Mouse (Mus musculus): Measurements from ENCODE around the gene Babam2.

The Babam2 gene

GRCm38 (mm10) chr5:32058481-32059253 is 361.2 kb downstream of the Babam2 start:
- DNase-seq, result no peak

- DNase-seq, result no peak
Measured at GRCm38 (mm10) chr5:32059254-32059796, 361.8 kb downstream of the Babam2 start.

GRCm38 (mm10) chr5:32060485-32060884 is 363.0 kb downstream of the Babam2 start:
- DNase-seq, result no peak

DNA sequence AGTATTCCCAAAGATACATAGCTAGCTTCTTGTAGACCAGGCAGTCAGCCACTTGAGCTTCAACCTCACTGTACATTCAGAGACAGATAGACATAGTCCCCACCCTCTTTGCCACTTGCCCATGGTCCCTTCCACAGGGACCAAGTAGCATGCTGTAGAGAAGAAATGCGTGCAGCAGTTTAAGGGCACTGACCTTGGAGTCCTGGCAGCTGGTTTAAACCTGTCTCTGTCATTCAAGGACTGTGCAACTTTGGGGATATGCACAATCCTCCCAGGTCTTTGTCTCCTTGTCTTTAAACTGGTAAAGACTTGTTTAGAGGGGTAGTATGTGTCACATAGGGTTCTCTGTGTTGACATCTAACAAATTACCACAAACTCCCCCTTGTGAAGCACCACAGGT is 364.4 kb downstream of the Babam2 start:
- no peak for DNase-seq

DNA sequence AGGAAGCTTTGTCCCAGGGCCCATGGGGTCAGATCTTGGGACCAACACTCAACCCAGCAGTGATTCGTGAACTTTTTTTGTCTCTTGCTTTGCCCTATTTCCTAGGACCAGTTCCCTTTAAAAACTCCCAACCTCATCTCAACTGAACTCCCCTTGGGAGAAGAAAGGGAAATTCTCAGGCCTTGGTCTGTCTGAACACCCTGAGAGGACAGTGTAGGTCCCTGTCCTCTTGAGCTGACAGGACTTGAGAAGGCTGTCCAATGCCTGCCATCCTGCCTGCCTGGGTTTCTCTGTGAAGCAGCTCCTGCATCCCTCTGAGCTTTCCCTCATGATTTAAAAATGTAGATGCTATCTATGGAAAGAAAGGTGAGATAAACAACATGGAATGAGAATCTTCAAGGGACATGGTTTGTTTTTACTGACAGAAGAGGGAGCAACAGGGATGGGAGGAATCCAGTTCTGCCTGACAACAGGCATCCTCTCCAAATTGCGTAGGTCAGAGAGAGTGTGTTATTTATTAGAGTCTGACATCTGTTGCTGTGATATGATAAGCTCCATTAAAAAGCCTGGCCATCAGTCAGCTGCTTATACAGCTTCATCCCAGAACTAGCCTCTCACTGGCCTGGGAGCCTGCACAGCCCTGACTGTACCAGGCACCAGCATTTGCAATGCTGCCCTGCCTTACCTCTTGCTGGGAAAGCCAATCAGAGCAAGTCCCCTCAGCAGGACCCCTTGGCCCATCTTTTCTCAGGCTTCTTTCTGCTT is 367.0 kb downstream of the Babam2 start:
- no peak for DNase-seq

- DNase-seq, result no peak
Measured at GRCm38 (mm10) chr5:32066015-32066734, 368.7 kb downstream of the Babam2 start.

- no peak for DNase-seq
Measured at GRCm38 (mm10) chr5:32066839-32067238, 369.4 kb downstream of the Babam2 start.

- DNase-seq, result no peak
Measured at GRCm38 (mm10) chr5:32068616-32069015, 371.1 kb downstream of the Babam2 start.

GRCm38 (mm10) chr5:32069096-32069495 is 371.6 kb downstream of the Babam2 start:
- DNase-seq, result no peak

GRCm38 (mm10) chr5:32069566-32070169 is 372.2 kb downstream of the Babam2 start:
- no peak for DNase-seq

- DNase-seq, result no peak
Measured at GRCm38 (mm10) chr5:32070781-32071180, 373.3 kb downstream of the Babam2 start.

GRCm38 (mm10) chr5:32071314-32071713 is 373.8 kb downstream of the Babam2 start:
- DNase-seq, result no peak

GRCm38 (mm10) chr5:32071824-32072223 is 374.3 kb downstream of the Babam2 start:
- DNase-seq, result no peak

GRCm38 (mm10) chr5:32072877-32073276 is 375.4 kb downstream of the Babam2 start:
- DNase-seq, result no peak

- no peak for DNase-seq
Measured at GRCm38 (mm10) chr5:32074053-32074452, 376.6 kb downstream of the Babam2 start.

- DNase-seq, result no peak
Measured at GRCm38 (mm10) chr5:32077139-32077538, 379.7 kb downstream of the Babam2 start.

DNA sequence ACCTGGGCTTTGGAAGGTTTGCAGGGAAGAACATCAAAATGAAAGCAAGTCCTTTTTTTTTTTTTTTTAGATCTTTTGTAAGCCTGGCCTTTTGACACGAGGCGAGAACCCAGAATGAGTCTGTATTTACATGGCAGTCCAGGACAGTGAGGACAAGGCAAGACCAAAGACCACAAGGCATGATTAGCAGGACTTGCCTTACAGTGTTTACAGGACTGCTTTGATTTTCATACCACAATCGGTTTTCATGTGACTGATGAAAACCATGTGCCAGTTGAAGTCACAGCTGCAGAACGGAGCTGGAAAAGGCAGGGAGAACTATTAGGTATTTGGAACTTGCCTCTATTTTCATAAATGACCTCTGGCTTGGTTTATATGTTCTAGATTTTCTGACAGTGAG is 381.5 kb downstream of the Babam2 start:
- DNase-seq, result no peak

- no peak for DNase-seq
Measured at GRCm38 (mm10) chr5:32080490-32081219, 383.2 kb downstream of the Babam2 start.

DNA sequence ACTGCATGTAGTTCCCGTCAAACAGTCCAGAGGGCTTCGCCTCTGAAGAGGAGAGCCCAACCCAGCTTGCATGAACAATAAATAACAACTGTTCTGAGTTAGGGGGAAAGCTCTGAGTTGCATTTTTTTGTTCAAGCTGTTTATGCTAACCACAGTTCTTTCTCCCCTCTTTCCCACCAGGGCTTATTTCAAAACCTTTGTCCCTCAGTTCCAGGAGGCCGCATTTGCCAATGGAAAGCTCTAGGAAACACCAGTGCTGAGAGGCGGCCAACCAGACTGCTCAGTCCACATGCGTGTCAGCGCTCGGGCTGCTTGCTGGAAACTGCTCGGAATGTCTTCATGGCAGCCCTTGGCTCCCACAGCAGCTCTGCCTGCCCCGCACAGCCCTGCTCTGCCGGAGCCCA is 386.9 kb downstream of the Babam2 start:
- DNase-seq, result peak; percentile 32

GRCm38 (mm10) chr5:32085566-32085965 is 388.1 kb downstream of the Babam2 start:
- DNase-seq, result no peak

GRCm38 (mm10) chr5:32085971-32086370 is 388.5 kb downstream of the Babam2 start:
- no peak for DNase-seq

DNA sequence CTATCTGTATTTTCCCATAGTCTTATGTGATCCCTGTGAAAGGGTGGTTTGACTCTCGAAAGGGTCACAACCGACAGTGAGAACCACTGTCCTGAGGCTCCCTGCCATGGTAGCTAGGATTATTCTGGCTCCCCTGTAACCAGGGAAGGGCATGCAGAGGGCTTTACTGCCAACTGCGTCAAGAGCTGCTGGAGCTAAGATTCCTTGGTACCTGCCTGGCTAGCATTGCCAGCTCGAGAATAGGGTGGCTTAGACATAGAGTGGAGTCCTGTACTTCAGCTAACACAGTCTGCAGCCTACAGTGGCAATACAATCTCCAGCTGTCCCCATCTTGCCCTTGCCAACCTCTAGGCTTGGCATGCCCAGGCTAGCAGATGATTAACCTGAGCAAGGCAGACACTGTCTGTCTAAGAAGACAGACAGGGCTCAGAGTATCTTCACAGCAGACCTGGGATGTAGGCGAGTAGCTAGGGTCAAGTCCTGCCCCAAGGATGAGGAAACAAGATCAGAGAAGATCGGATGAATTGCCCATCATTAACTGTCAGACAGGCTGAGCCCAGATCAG is 389.1 kb downstream of the Babam2 start:
- DNase-seq, result peak in 1 of 2 experiments; percentile 27
